In the genomic region with DNA sequence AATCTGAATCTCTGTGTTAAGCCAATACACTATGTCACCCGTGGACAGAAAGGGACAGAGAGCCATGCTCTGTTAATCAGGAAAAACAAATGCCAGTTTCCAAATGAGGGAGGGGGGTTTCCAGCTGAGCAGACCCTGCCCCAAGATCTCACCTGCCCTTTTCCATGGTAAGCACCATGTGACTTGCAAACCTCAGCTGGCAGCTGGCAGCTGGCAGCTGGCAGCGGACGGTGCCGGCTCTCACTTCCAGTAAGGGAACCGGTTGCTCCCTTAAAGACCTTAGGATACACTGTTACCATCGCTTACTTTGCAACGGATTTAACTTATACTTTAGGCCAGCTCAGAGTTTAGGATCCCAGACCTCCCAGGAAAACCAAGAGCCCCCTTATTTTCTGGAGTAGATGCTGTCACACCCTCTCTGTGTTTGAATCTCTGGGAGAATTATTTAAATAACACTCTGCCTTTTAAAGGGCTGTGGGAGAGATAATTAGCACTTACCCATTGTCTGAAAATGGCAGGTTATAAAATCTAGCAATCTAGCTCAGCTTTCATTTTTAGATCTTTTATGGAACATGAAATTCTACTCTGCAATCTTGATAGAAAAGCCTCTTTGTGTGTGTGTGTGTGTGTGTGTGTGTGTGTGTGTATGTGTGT, we compare ENCODE assay signal across 16 mouse cellular contexts.
"Had no signal": no experiment of that assay in that cellular context is flagged by ENCODE, and none has a peak within 500 bp of the region (broad histone marks: within the 10 kb centered on the region; RNA-seq: fewer than 3 reads in every experiment).

No protein-coding gene starts in this region.

- DNase-seq: lung, adult 2 months; lung, postnatal 14 days; lung, postnatal 36 days; right cerebral cortex, postnatal 14 days; thymus, postnatal 14 days; thymus, postnatal 36 days had no signal

- H3K4me3 ChIP-seq: lung, embryonic 15.5 days; megakaryocyte, embryonic 14.5 days; midbrain, embryonic 13.5 days; midbrain, embryonic 15.5 days; neural tube, embryonic 12.5 days; stomach, embryonic 15.5 days had no signal

- H3K4me1 ChIP-seq: midbrain, embryonic 13.5 days; midbrain, embryonic 15.5 days; neural tube, embryonic 12.5 days had no signal

- H3K27ac ChIP-seq: lung, embryonic 15.5 days; macrophage; midbrain, embryonic 13.5 days; midbrain, embryonic 15.5 days; neural tube, embryonic 12.5 days; stomach, embryonic 15.5 days; stomach, postnatal 0 days had no signal

- H3K9ac ChIP-seq: lung, embryonic 15.5 days; midbrain, embryonic 13.5 days; midbrain, embryonic 15.5 days; neural tube, embryonic 12.5 days; stomach, embryonic 15.5 days had no signal

- H3K9me3 ChIP-seq: lung, embryonic 15.5 days; midbrain, embryonic 13.5 days; midbrain, embryonic 15.5 days; neural tube, embryonic 12.5 days; stomach, embryonic 15.5 days had no signal

- ATAC-seq: lung, postnatal 0 days; midbrain, embryonic 13.5 days; midbrain, embryonic 15.5 days had no signal

- H3K4me2 ChIP-seq: lung, embryonic 15.5 days; midbrain, embryonic 11.5 days; midbrain, embryonic 13.5 days; midbrain, embryonic 15.5 days; neural tube, embryonic 12.5 days; stomach, embryonic 15.5 days had no signal

- H3K36me3 ChIP-seq: lung, embryonic 15.5 days; midbrain, embryonic 13.5 days; midbrain, embryonic 15.5 days; neural tube, embryonic 12.5 days; stomach, embryonic 15.5 days had no signal

- H3K27me3 ChIP-seq: lung, embryonic 15.5 days; megakaryocyte, embryonic 14.5 days; midbrain, embryonic 13.5 days; midbrain, embryonic 15.5 days; neural tube, embryonic 12.5 days; stomach, embryonic 15.5 days had no signal
